Mouse (Mus musculus): ENCODE data around the gene Flrt1. TPM values are rescaled to one million over a fixed set of nuclear protein-coding genes. Genes with fewer than 3 reads are reported as not detected.

Gene Flrt1
- total RNA-seq, 2 experiments from 2014 or later = 21.8 to 22.6 TPM

DNA sequence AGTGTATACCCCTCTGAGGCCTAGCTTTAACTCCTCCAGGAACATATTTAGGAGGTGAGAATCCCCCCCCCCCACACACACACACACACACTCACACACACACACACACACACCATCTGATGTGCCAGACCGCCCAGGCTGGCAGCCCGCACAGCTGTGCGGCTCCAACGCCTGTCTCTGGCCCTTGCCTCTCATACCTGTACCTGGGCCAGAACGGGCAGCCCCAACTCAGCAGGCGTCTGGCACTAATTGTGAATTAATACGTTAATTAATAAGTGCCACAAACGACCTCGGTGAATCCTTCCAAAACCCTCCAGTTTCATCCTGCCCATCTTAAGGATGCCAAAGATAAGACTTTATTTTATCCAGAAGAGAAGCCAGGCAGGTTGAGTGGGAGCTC is 27.9 kb upstream of the Flrt1 start:
- no peak for DNase-seq (ENCODE audit: low spot score in 2 of 2)

DNA sequence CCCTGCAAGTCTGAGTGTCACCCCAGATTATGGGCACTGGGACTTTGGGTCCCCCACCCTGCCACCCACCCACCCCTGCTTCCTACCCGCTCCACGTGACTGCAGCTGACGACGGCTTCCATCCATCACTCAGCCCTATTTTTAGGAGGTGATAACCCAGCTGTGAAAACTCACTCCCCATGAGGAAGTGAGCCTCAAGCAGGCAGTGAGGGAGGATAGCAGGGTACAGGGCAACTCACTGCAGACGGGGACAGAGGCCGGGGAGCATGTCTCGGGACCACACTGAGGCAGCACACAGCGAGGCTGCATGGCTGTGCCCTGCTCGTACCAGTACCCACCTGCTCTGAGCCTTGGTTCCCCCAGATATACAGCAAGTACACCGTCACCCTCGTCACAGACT is 24.8 kb upstream of the Flrt1 start:
- no peak for DNase-seq (ENCODE audit: low spot score in 2 of 2)

- no peak for DNase-seq (ENCODE audit: low spot score in 2 of 2)
These were observed 23.3 kb upstream of the Flrt1 start for GRCm38 (mm10) chr19:7128551-7129475.

GRCm38 (mm10) chr19:7126933-7127332 is 21.4 kb upstream of the Flrt1 start:
- DNase-seq (ENCODE audit: low spot score in 2 of 2) = no peak

DNA sequence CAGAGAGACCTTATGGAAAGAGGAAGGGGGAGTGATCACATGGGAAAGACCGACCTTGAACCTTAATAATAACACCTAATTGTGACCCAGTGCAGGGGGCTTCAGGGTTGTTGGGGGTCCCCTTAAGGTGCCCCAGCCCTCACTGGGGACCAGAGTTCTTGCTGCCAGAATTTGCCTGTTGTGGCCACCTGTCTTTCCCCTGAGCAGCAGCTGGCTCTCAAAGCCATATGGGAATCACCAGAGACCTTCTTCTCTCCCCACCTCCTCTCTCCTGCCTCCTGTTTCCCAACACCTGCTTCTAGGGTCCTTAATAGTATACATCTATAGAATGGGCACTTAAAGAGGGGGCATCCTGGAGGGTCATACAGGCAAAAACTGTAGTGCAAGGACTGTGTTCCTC is 20.7 kb upstream of the Flrt1 start:
- DNase-seq (ENCODE audit: low spot score in 2 of 2) = no peak

GRCm38 (mm10) chr19:7125526-7126156 is 20.1 kb upstream of the Flrt1 start:
- DNase-seq (ENCODE audit: low spot score in 2 of 2) = no peak

GRCm38 (mm10) chr19:7122698-7123306 is 17.3 kb upstream of the Flrt1 start:
- no peak for DNase-seq (ENCODE audit: low spot score in 2 of 2)

DNA sequence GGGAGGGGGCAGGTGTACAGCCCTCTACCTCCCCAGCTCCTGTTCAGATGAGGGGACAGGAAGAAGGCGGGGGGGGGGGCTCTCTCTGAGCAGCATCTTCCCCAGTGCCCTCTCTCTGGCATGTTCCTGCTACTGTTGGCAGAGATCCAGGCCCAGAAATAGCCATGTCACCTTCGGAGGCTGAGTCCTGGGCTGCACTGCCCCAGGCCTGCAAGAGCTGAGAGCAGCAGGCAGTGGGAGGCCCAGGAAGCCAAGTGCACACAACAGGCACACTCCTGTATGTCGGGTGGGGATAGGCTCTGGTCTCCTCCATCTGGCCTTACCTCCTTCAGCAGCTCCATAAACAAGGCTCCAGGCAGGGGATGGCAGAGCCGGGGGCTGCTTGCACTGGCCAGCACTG is 16.7 kb upstream of the Flrt1 start:
- no peak for DNase-seq (ENCODE audit: low spot score in 2 of 2)

DNA sequence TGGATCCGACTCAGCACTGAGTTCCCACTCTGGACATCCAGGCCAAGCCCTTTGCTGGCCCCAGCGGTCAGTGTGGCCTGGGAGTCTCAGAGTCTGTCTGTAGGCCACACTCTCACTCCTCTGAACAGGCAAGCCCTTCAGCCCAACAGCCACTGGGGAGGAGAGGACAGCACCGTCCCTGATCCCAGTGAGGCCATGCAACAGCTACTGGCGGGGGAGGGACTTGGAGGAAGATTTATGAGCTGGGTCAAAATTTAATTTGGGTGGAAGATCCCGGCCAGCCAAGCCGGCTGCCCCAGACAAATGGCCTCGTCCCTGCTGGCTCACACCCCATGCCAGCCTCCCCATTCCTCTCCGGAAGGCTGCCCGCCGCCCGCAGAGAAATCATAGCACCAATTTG is 15.7 kb upstream of the Flrt1 start:
- DNase-seq (ENCODE audit: low spot score in 2 of 2) = no peak

DNA sequence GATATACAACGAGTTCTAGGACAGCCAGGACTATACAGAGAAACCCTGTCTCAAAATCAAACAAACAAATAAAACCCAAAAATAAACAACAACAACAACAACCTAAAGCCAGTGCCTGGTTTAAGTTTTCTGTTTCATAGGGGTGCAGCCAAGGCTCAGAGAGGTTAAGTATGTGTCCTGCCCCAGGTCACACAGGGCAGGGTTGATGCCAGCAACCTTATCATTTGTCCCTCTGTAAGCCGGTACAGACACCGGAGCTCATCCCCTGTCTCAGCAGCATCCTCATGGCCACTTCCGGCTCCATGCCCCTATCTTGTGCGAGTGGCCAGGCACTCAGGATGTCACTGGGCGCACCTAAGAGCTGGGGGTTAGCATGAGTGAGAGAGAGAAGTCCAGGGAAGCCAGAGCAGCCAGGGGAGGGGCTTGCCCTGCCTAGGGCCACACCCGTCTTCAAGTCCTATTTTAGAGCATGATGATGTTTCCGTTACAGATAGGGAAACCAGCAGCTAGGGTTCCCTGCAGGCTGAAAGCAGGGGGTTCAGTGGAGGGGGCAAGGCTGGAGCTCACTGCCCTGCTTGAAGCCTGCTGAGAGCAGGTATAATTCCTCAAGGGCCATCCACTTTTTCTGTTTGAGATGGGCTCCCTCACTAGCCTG is 12.3 kb upstream of the Flrt1 start:
- DNase-seq (ENCODE audit: low spot score in 2 of 2) = no peak

- DNase-seq (ENCODE audit: low spot score in 2 of 2) = no peak
These were observed 11.6 kb upstream of the Flrt1 start for GRCm38 (mm10) chr19:7117141-7117540.

DNA sequence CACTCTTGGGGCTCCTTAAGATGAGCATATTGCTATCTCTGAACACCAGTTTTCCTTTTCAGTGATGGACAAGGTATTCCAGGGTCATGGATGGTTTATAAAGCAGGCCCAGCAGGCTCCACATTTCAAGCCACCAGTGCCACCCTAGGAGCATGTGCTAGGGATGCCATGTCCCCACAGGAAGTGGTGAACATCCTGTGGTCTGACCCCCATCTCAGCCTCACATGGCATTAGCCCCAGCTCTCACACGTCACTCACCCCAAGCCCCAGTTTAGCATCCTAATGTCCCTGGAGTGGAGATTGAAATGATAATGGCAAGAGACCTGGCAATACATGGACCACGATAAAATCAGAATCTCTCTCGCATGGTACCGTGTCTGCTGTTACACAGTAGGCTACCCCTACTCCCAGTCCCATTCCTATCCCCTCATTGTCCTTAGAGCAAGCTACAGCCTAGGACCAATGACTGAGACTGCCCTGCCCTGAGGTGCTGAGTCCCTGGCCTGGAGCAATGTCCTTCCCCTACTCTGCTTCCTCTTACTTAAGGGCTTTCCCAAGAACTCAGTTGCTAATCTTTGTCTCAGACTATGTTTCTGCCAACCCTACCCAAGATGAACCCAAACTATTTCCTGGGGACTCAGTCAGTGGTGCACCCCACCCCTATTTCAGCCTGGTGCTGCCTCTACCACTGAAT is 10.7 kb upstream of the Flrt1 start:
- DNase-seq (ENCODE audit: low spot score in 2 of 2) = no peak

DNA sequence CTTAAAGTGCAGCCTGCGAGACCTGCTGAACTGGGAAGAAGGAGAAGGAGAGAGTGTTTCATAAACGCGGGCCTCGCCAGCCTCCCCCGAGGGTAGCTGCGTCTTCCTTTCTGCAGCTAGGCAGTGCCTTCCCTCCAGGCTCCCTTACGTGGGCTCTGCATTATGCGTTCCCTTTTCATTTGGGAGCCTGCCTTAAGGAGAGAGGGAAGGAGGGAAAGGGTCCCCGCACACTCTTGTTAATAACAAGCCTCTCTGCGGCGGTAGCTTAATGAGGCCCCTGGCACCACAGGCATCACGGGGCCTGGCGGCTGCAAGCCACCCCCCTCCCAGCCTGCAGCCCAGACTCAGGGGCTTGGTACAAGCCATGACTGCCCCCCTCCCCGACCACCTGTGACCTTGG is 8.0 kb upstream of the Flrt1 start:
- DNase-seq (ENCODE audit: low spot score in 2 of 2) = no peak

DNA sequence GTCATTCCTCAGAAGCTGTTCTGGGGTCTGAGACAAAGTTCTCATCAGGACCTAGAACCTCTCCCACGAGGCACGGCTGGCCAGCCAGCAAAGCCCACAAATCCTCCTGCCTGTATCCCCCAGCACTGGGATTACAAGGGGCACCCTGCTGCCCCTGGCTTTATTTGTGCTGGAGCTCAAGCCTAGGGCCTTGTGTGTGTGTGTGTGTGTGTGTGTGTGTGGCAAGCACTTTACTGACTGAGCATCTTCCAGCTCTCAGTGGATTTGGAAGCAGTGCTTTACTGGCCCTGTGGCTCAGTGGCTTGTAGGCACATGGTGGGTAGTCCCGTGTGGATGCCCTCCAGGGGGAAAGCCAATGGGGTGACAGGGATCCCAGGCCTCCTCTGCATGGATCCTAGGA is 7.1 kb upstream of the Flrt1 start:
- no peak for DNase-seq (ENCODE audit: low spot score in 2 of 2)

DNA sequence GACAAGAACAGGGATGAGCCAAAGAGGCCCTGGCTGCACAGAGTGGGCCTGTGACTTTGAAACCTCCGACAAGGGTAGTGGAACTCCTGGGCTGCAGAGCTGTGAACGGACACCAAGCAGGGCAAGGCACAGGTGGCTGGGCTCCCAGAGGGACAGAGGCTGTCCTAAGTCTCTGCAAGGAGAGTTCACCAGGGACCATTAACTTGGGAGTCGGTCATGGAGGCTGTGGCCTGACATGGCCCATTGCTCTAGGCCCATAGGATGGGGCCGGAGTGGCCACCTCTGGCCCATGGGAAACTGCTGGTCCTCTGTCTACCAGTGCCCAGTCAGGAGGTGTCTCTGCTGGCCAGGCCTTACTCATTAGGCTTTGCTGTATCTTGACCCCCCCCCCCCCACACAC is 6.2 kb upstream of the Flrt1 start:
- no peak for DNase-seq (ENCODE audit: low spot score in 2 of 2)

DNA sequence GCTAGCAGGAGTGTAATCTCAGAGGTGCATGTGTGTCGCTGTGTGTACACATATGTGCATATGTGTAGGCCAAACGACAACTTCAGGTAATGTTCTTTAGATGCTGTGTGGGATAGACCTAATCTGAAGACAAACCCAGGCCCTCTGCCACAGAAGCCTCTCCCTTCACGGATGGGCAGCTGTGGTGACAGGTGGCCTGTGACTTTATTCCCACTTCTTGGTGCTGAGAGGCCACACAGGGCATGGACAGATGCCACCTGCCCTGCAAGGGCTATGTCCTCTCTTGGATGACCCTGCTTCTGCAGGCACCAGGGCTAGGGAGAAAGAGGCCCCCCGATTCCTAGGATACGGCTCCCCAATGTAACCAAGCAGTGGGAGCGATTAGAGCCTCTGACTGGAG is 5.8 kb upstream of the Flrt1 start:
- no peak for DNase-seq (ENCODE audit: low spot score in 2 of 2)

- no peak for DNase-seq (ENCODE audit: low spot score in 2 of 2)
These were observed 5.3 kb upstream of the Flrt1 start for GRCm38 (mm10) chr19:7110875-7111274.

DNA sequence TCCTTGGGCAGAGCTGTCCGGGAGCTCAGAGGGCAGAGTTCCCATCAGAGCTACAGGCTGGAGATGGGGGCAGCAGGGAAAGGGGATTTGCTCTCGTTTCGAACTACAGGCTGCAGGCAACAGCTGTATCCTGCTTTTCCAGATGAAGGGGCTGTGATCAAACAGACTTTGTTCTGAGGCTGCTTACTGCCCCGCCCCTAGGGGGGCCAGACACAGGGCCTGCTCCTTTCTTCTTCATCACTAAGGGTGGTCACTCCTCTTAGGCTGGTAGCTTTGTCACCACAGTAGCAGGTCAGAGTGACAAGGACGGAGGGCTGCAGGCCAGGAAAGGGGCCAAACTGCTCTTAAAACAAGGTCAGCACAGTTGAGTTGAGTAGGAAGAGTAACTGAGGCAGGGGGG is 4.6 kb upstream of the Flrt1 start:
- DNase-seq (ENCODE audit: low spot score in 2 of 2) = no peak

- DNase-seq (ENCODE audit: low spot score in 2 of 2) = no peak
These were observed 2.8 kb upstream of the Flrt1 start for GRCm38 (mm10) chr19:7108114-7108905.

- DNase-seq (ENCODE audit: low spot score in 2 of 2) = no peak
These were observed 1.6 kb upstream of the Flrt1 start for GRCm38 (mm10) chr19:7107174-7107573.

Data from layer of hippocampus, postnatal 14 days (tissue).